Mouse (Mus musculus): ENCODE measurements around the gene Tex13b.
"Not testable (repeated sequence)": the region's sequence is repeated elsewhere in the genome, so short reads cannot be mapped to it uniquely, and the experiment has no call there.

The Tex13b gene

DNA sequence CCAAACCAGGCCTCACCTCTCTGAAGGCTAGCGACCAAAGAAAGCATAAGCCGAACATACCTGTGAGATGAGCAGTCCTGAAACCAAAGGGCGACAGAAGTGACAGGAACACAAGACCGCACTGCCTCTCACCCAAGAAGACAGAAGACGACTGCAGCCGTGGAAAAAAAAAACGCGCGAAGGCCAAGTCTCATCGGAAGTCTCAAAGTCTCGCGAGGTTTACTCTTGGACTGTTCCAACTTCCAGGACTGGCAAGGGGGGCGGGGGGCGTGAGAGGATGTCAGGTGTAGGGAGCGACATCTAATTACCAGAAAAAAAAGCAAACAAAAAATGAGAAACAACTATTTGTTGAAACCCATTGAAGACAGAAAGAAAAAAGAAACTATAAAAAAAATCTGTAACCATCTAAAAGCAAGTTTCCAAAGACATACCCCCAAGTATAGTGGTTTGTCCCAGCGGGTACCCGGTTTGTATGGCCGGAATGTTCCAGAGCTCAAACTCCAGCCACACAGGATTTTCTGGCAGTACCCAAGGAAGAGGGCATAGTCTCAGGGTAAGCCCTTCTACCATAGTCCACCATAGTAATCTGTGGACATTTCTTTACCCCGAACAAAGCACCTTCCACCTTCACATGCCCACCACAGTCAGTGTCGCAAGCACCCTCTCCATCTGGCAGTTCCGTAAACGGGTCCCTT, at the start of gene Tex13b:
Gene Tex13b, minus strand, starts transcription at position 122 of the 695 bp plus-strand sequence.
- DNase-seq (ENCODE audit: low read depth, low spot score), result no peak

DNA sequence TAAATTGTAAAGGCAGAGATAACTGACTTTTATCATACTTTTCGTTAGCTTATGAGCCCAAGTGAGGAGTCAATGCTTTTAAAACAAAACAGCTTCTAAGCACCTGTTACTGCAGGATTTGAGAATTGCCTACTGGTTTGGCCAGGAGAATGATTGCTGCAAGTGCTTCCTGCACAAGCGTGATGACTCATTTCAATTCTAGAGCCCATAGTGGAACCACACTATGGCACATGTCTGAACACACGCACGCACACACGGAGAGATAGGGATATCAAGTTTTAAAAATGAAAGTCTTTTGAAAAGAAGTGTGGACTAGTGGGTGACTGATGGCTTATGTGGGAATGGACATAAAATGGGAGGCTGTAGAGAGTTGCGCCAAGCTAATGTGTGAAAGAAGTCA, 49.5 kb upstream of the Tex13b start:
- no peak for DNase-seq (ENCODE audit: low read depth, low spot score)

DNA sequence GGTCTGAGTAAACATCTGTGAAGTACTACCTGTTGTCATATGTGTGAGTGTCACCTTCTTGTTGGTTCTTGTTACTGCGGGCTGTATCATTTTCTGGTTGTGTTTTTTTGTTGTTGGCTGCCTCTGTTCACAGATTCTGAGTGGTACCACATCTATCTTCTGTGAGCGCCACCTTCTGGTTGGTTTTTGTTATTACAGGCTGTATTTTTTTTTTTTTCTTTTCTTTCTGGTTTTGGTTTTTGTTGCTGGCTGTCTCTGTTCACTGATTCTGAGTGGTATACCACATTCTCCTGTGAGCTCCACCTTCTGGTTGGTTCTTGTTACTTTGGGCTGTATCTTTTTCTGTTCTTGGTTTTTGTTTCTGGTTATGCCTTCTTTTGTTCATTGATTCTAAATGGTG, 44.2 kb upstream of the Tex13b start:
- DNase-seq (ENCODE audit: low read depth, low spot score), result no peak

DNA sequence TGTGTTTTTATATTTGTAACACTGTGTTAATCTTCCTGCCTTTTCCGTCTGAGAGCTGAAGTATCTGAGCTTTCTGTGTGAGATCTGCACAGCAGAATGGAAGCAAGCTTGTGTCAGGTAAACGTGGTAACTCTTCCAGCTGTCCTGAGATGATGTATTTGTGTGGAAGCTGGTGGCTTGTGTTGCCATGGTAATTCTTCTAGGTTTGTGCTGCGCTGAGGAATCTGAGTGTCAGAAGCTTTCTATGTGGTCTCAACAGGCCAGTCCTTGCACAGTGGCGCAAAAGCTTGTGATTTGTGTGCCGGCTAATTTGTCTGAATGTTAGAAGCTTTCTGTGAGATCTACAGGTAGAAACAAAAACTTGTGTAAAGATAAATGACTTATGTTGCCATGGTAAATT, 43.8 kb upstream of the Tex13b start:
- not testable (repeated sequence) for DNase-seq (ENCODE audit: low read depth, low spot score)

DNA sequence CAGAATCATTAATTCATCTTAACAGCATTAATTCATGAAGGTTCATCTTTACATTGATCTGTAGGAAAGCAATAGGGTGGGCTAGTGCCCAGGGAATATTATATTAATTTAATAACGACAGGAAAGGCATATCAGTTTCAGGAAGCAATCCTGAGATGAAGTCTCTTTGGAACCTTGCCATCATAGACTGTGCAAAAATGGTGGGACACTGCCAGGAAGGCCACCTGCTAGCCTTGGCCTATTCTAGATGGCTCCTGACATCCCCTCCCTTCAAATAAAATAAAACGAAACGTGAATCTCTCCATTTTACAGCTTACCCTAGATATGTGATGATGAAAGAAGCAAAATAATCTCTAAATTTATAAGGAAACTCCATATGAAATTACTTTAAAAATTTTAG, 41.3 kb upstream of the Tex13b start:
- no peak for DNase-seq (ENCODE audit: low read depth, low spot score)

DNA sequence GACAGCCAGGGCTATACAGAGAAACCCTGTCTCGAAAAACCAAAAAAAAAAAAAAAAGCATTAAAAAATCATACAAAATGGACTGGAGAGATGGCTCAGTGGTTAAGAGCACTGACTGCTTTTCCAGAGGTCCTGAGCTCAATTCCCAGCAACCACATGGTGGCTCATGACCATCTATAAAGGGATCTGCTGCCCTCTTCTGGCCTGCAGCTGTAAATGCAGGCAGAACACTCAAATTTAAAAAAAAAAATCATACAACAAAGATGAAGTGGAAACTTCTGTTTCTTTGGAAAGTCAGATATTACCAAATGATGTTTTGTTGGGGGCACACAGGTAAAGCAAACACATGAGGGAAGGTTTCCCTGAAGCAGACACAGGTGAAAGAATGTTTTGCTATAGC, 32.2 kb upstream of the Tex13b start:
- DNase-seq (ENCODE audit: low read depth, low spot score), result not testable (repeated sequence)

DNA sequence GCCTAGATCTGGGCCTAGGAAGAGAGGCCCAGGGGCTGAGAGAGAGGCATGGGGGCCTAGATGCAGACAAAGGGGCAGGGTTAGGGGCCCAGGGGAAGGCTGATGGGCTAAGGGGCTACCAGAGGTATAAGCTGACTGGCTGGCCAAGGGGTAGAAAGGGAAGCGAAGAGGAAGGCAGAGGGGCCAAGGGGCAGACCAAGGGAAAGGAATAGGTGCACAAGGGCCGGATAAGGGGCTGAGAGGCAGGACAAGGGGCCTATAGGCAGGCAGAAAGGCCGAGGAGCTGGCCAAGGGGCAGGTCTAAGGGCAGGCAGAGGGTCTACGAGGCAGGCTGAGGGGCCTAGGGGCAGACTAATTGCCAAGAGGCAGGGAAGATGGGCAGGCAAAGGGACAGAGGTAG, 26.7 kb upstream of the Tex13b start:
- DNase-seq (ENCODE audit: low read depth, low spot score), result no peak

DNA sequence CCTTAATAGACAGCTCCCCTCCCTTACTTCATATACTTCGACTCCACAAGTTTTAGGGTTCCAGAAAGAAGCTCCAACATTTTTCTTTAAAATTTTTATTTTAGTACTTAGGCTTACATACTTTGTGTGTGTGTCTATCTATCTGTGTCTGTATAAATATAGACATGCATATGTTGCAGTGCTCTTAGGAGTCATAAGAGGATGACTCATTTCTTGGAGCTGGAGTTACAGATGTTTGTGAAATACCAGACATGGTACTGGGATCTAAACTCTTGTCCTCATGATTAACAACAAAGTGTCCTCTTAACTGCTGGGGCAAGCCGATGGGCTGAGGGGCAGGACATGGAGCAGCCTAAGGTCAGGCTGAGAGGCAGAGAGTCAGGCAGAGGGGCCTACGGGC, 24.8 kb upstream of the Tex13b start:
- no peak for DNase-seq (ENCODE audit: low read depth, low spot score)

DNA sequence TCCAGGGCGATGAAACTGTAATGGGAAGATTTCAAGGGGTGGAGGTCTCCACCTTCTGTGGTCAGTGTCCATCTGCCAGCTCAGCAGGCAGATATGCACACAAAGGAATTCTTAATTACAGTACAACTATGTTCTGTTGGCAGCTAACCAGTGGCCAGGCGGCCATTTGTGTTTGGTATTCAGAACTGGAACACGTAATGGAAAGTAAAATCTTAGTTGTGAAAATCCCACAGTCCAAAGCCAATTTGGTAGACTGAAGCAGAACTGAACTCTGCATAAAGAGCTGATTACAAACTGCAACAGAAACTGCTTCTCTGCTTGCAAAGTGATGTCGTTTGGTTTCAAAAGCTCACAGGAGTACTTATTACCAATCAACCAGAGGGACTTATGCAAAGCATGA, 18.5 kb upstream of the Tex13b start:
- no peak for DNase-seq (ENCODE audit: low read depth, low spot score)

DNA sequence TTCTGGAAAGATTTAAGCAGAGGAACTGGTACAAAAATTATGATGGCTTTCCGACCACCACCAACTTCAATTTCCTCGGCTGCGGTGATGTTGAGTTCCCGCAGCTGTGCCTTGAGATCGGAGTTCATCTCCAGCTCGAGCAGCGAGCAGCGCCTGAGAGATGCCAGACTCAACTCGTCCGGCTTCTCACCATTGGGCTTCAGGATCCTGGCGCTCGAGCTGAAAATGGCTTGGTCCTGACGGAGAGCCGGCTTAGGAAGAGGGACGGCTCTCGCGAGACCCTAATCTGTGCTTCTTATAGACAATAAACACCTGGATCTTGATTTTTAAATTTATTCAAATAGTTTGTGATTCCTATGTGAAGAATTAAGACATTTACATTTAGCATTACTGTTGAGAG, 9.1 kb upstream of the Tex13b start:
- no peak for DNase-seq (ENCODE audit: low read depth, low spot score)

DNA sequence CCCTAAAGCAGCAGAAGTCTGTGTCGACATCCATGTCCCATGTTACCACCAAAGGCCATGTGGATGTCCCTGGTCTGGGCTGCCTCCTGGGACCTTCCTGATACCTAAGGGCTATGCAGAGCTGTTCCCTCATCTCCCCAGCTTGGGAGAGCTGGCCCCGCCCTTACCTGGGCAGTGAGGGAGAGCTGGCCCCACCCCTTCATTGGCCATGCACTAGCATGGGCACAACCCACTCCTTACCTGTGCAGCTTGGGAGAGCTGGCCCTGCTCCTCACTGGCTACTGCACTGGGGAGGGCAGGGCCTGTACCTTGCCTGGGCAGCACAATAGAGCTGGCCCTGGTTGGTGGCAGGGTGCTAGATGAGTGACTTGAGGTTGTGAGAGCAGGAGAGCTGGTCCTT, 7.9 kb downstream of the Tex13b start:
- DNase-seq (ENCODE audit: low read depth, low spot score), result no peak

DNA sequence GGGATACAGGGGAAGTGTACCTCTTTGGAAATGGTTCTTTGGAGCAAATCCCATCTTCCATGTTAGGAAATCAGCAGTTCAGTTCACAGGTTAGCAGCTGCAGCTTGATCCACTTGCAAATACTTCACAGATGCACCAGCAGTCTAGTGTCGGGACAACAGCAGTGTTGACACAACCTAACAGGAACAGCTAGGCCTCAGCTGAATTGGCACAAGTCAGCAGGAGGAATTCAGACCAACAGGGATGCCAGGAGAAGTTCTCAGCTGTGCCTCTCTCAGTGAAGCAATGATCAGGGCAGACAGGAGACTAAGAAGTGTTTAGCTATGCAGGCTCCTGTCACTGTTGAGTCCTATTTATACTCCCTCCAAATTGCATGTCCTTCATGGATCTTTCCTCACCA, 43.4 kb downstream of the Tex13b start:
- no peak for DNase-seq (ENCODE audit: low read depth, low spot score)
